Mouse (Mus musculus) megakaryocyte, adult 5-6 weeks (primary cell): ENCODE results near the gene Ttc29. TPM values are rescaled to one million over a fixed set of nuclear protein-coding genes. Genes with fewer than 3 reads are reported as not detected.

Experiments
- total RNA-seq, 2 experiments: library from RNA; stranded (forward) in 1 of 2; stranded (reverse) in 1 of 2; fragments of 153-499, 151-499 nt in 1 of 2; fragments of 221-1000, 200-1000 nt in 1 of 2; gene quantifications; 2 replicates each; pipeline versions ENCODE4 v1.2.3 to v1.2.4; 2015 to 2017

Gene Ttc29
- total RNA-seq, 2 experiments from 2014 or later, result not detected

Other genes with a start within 250 kb of the Ttc29 start
- not detected in 2 replicates for gene Pou4f2, start 223.3 kb downstream of the Ttc29 start, total RNA-seq (2015)
- gene Pou4f2, start 223.3 kb downstream of the Ttc29 start, total RNA-seq (2017), result not detected in 2 replicates